Mouse (Mus musculus) liver, embryonic 15.5 days (tissue): ENCODE measurements around the gene Me3. TPM values are rescaled to one million over a fixed set of nuclear protein-coding genes. Genes with fewer than 3 reads are reported as not detected.

Experiments
- ATAC-seq: fragments of 200-750 bp; cut with Nextera tagmentation; 2 replicates; pipeline ENCODE4 v1.8.0; 2017; ENCODE audit warnings: moderate number of reproducible peaks, mild to moderate bottlenecking, moderate library complexity; ENCODE audit not compliant: insufficient read depth
- H3K27ac ChIP-seq: fragments of 300-500 bp; sonication (generic); replicated peaks from 2 replicates; pipeline ENCODE4 v1.5.1; 2015; ENCODE audit warnings: mild to moderate bottlenecking, inconsistent platforms
- H3K27me3 ChIP-seq: fragments of 300-500 bp; sonication (generic); 2 replicates; pipeline ENCODE4 v1.6.1; 2015; ENCODE audit warnings: mild to moderate bottlenecking, inconsistent platforms
- H3K36me3 ChIP-seq: fragments of 300-500 bp; sonication (generic); replicated peaks from 2 replicates; pipeline ENCODE4 v1.6.1; 2015; ENCODE audit warnings: moderate library complexity, mild to moderate bottlenecking, inconsistent platforms
- H3K4me1 ChIP-seq: fragments of 300-500 bp; sonication (generic); replicated peaks from 2 replicates; pipeline ENCODE4 v1.6.1; 2015; ENCODE audit warnings: inconsistent platforms
- H3K4me2 ChIP-seq: fragments of 300-500 bp; sonication (generic); 2 replicates; pipeline ENCODE4 v1.6.1; 2015; ENCODE audit warnings: moderate library complexity, mild to moderate bottlenecking, inconsistent platforms
- H3K4me3 ChIP-seq: fragments of 300-500 bp; sonication (generic); replicated peaks from 2 replicates; pipeline ENCODE4 v1.5.1; 2015; ENCODE audit warnings: mild to moderate bottlenecking, inconsistent platforms
- H3K9ac ChIP-seq: fragments of 300-500 bp; sonication (generic); 2 replicates; pipeline ENCODE4 v1.6.1; 2015; ENCODE audit warnings: moderate library complexity, mild to moderate bottlenecking, inconsistent platforms
- H3K9me3 ChIP-seq: fragments of 300-500 bp; sonication (generic); replicated peaks from 2 replicates; pipeline ENCODE4 v1.6.1; 2016; ENCODE audit warnings: inconsistent platforms
- WGBS: fragments of 180-500 bp; shearing (Covaris S2); methylation state at CpG from one replicate; pipeline ENCODE4 v1.1.7; 2015; ENCODE audit warnings: mixed read lengths; ENCODE audit not compliant: insufficient replicate concordance; 5-methylcytosine and 5-hydroxymethylcytosine counted together
- polyA plus RNA-seq: library from polyadenylated mRNA; unstranded; fragments of >200 nt; fragmentation: Nextera tagmentation; extraction: Ambion mirVana; gene quantifications from 2 replicates; pipeline ENCODE4 v1.2.1, GENCODE M21; 2015

Me3 gene
- polyA plus RNA-seq, 1 experiment from 2014 or later = 0.07 TPM

GRCm38 (mm10) chr7:89748415-89748814 is 116.2 kb downstream of the Me3 start:
- WGBS = 50% methylated on average over 7 of the region's 7 CpGs
- no peak overlapping the region for H3K27ac ChIP-seq
- no peak for ATAC-seq
- no peak overlapping the region for H3K4me3 ChIP-seq
- no peaks in the 10 kb centered on the region for H3K9me3 ChIP-seq
- H3K36me3 ChIP-seq = no peaks in the 10 kb centered on the region
- H3K4me2 ChIP-seq = no peak overlapping the region
- no peak overlapping the region for H3K9ac ChIP-seq
- no peaks in the 10 kb centered on the region for H3K4me1 ChIP-seq
- no peaks in the 10 kb centered on the region for H3K27me3 ChIP-seq

GRCm38 (mm10) chr7:89749183-89749582 is 117.0 kb downstream of the Me3 start:
- no peaks in the 10 kb centered on the region for H3K9me3 ChIP-seq
- no peak overlapping the region for H3K4me2 ChIP-seq
- WGBS = 41% methylated on average over 2 of the region's 2 CpGs
- no peak overlapping the region for H3K4me3 ChIP-seq
- H3K4me1 ChIP-seq = no peaks in the 10 kb centered on the region
- no peak for ATAC-seq
- H3K27ac ChIP-seq = no peak overlapping the region
- no peak overlapping the region for H3K9ac ChIP-seq
- H3K36me3 ChIP-seq = no peaks in the 10 kb centered on the region
- H3K27me3 ChIP-seq = no peaks in the 10 kb centered on the region

GRCm38 (mm10) chr7:89766678-89767508 is 134.7 kb downstream of the Me3 start:
- Histone ChIP-seq H3K27ac (no peak overlapping the region), H3K9ac (no peak overlapping the region), H3K36me3 (no peaks in the 10 kb centered on the region), H3K4me2 (no peak overlapping the region), H3K4me1 (no peaks in the 10 kb centered on the region), H3K4me3 (no peak overlapping the region), H3K27me3 (no peaks in the 10 kb centered on the region), H3K9me3 (no peaks in the 10 kb centered on the region)
- ATAC-seq = no peak
- 63% methylated on average over 5 of the region's 5 CpGs for WGBS

- no peak overlapping the region for H3K4me3 ChIP-seq
- H3K36me3 ChIP-seq = no peaks in the 10 kb centered on the region
- H3K4me1 ChIP-seq = no peaks in the 10 kb centered on the region
- ATAC-seq = no peak
- no peak overlapping the region for H3K9ac ChIP-seq
- H3K4me2 ChIP-seq = no peak overlapping the region
- no peaks in the 10 kb centered on the region for H3K27me3 ChIP-seq
- 31% methylated on average over 9 of the region's 9 CpGs for whole genome bisulfite sequencing
- no peaks in the 10 kb centered on the region for H3K9me3 ChIP-seq
- no peak overlapping the region for H3K27ac ChIP-seq
These were observed 137.1 kb downstream of the Me3 start for GRCm38 (mm10) chr7:89769106-89769896.

- no peak for ATAC-seq
- Histone ChIP-seq H3K36me3 (no peaks in the 10 kb centered on the region), H3K4me1 (no peaks in the 10 kb centered on the region), H3K9me3 (no peaks in the 10 kb centered on the region), H3K27me3 (no peaks in the 10 kb centered on the region), H3K9ac (no peak overlapping the region), H3K27ac (no peak overlapping the region), H3K4me2 (no peak overlapping the region), H3K4me3 (no peak overlapping the region)
- 55% methylated on average over 6 of the region's 6 CpGs for WGBS
These were observed 137.8 kb downstream of the Me3 start for GRCm38 (mm10) chr7:89770021-89770420.

GRCm38 (mm10) chr7:89772906-89773305 is 140.7 kb downstream of the Me3 start:
- Histone ChIP-seq H3K9ac (no peak overlapping the region), H3K9me3 (no peaks in the 10 kb centered on the region), H3K27ac (no peak overlapping the region), H3K27me3 (no peaks in the 10 kb centered on the region), H3K36me3 (no peaks in the 10 kb centered on the region), H3K4me2 (no peak overlapping the region), H3K4me3 (no peak overlapping the region), H3K4me1 (no peaks in the 10 kb centered on the region)
- ATAC-seq = no peak
- WGBS = 72% methylated on average over 5 of the region's 5 CpGs

GRCm38 (mm10) chr7:89773352-89773921 is 141.2 kb downstream of the Me3 start:
- Histone ChIP-seq H3K9me3 (no peaks in the 10 kb centered on the region), H3K4me3 (no peak overlapping the region), H3K27ac (no peak overlapping the region), H3K4me2 (no peak overlapping the region), H3K36me3 (no peaks in the 10 kb centered on the region), H3K27me3 (no peaks in the 10 kb centered on the region), H3K4me1 (no peaks in the 10 kb centered on the region), H3K9ac (no peak overlapping the region)
- no peak for ATAC-seq
- WGBS = 51% methylated on average over 3 of the region's 3 CpGs

- no peak overlapping the region for H3K4me3 ChIP-seq
- H3K4me2 ChIP-seq = no peak overlapping the region
- 22% methylated on average over 2 of the region's 2 CpGs for WGBS
- ATAC-seq = no peak
- no peaks in the 10 kb centered on the region for H3K27me3 ChIP-seq
- no peak overlapping the region for H3K27ac ChIP-seq
- no peaks in the 10 kb centered on the region for H3K36me3 ChIP-seq
- H3K9ac ChIP-seq = no peak overlapping the region
- H3K4me1 ChIP-seq = no peaks in the 10 kb centered on the region
- no peaks in the 10 kb centered on the region for H3K9me3 ChIP-seq
These were observed 141.7 kb downstream of the Me3 start for GRCm38 (mm10) chr7:89773926-89774325.

GRCm38 (mm10) chr7:89775848-89776247 is 143.7 kb downstream of the Me3 start:
- Histone ChIP-seq H3K9ac (no peak overlapping the region), H3K9me3 (no peaks in the 10 kb centered on the region)
- WGBS = 61% methylated on average over 2 of the region's 2 CpGs

GRCm38 (mm10) chr7:89781391-89781790 is 149.2 kb downstream of the Me3 start:
- whole genome bisulfite sequencing = 23% methylated on average over 1 of the region's 1 CpGs

More at GRCm38 (mm10) chr7:89775848-89776247, 143.7 kb downstream of the Me3 start:
- H3K4me3 ChIP-seq = no peak overlapping the region
- no peak overlapping the region for H3K4me2 ChIP-seq
- no peak overlapping the region for H3K27ac ChIP-seq
- H3K36me3 ChIP-seq = no peaks in the 10 kb centered on the region
- no peaks in the 10 kb centered on the region for H3K27me3 ChIP-seq
- no peaks in the 10 kb centered on the region for H3K4me1 ChIP-seq
- no peak for ATAC-seq

GRCm38 (mm10) chr7:89787735-89788134 is 155.5 kb downstream of the Me3 start:
- H3K9ac ChIP-seq = no peak overlapping the region
- H3K4me2 ChIP-seq = no peak overlapping the region
- H3K4me3 ChIP-seq = no peak overlapping the region
- no peaks in the 10 kb centered on the region for H3K27me3 ChIP-seq
- H3K9me3 ChIP-seq = no peaks in the 10 kb centered on the region
- ATAC-seq = no peak
- 63% methylated on average over 7 of the region's 7 CpGs for WGBS
- H3K27ac ChIP-seq = no peak overlapping the region
- no peaks in the 10 kb centered on the region for H3K36me3 ChIP-seq
- no peaks in the 10 kb centered on the region for H3K4me1 ChIP-seq

More at GRCm38 (mm10) chr7:89781391-89781790, 149.2 kb downstream of the Me3 start:
- no peak overlapping the region for H3K9ac ChIP-seq
- H3K27ac ChIP-seq = no peak overlapping the region
- H3K27me3 ChIP-seq = no peaks in the 10 kb centered on the region
- no peak for ATAC-seq
- no peaks in the 10 kb centered on the region for H3K4me1 ChIP-seq
- H3K9me3 ChIP-seq = no peaks in the 10 kb centered on the region
- no peaks in the 10 kb centered on the region for H3K36me3 ChIP-seq
- no peak overlapping the region for H3K4me2 ChIP-seq
- no peak overlapping the region for H3K4me3 ChIP-seq
